ENCODE assay signal across 22 mouse cellular contexts in genomic region chr4:62430678-62431077, GRCm38 (mm10). TPM values are rescaled to one million over a fixed set of nuclear protein-coding genes. Genes with fewer than 3 reads are reported as not detected.
"Had no signal": no experiment of that assay in that cellular context is flagged by ENCODE, and none has a peak within 500 bp of the region (broad histone marks: within the 10 kb centered on the region; RNA-seq: fewer than 3 reads in every experiment).

No protein-coding gene starts in this region.

- H3K9ac ChIP-seq: lung, embryonic 15.5 days; midbrain, embryonic 13.5 days; midbrain, embryonic 15.5 days; neural tube, embryonic 12.5 days; stomach, embryonic 15.5 days had no signal

- H3K4me2 ChIP-seq: lung, embryonic 15.5 days; midbrain, embryonic 11.5 days; midbrain, embryonic 13.5 days; midbrain, embryonic 15.5 days; neural tube, embryonic 12.5 days; stomach, embryonic 15.5 days had no signal

- DNase-seq: lung, adult 2 months; lung, postnatal 14 days; lung, postnatal 36 days; right cerebral cortex, postnatal 14 days; thymus, adult 2 months; thymus, postnatal 25 days; thymus, postnatal 4 days had no signal

- H3K4me1 ChIP-seq: midbrain, embryonic 13.5 days; midbrain, embryonic 15.5 days; neural tube, embryonic 12.5 days; stomach, embryonic 15.5 days had no signal

- ATAC-seq: lung, postnatal 0 days; midbrain, embryonic 13.5 days; midbrain, embryonic 15.5 days had no signal

- H3K27me3 ChIP-seq: lung, embryonic 15.5 days; midbrain, embryonic 13.5 days; midbrain, embryonic 15.5 days; neural tube, embryonic 12.5 days; stomach, embryonic 15.5 days had no signal

- H3K4me3 ChIP-seq: lung, embryonic 15.5 days; megakaryocyte, embryonic 14.5 days; midbrain, embryonic 13.5 days; midbrain, embryonic 15.5 days; neural tube, embryonic 12.5 days; stomach, embryonic 15.5 days had no signal

- H3K27ac ChIP-seq: lung, embryonic 15.5 days; macrophage; midbrain, embryonic 13.5 days; midbrain, embryonic 15.5 days; neural tube, embryonic 12.5 days; stomach, embryonic 15.5 days; stomach, postnatal 0 days had no signal

- H3K36me3 ChIP-seq: lung, embryonic 15.5 days; midbrain, embryonic 15.5 days; stomach, embryonic 15.5 days had no signal

- H3K9me3 ChIP-seq: lung, embryonic 15.5 days; megakaryocyte, embryonic 14.5 days; midbrain, embryonic 13.5 days; midbrain, embryonic 15.5 days; neural tube, embryonic 12.5 days; stomach, embryonic 15.5 days had no signal

RNA-seq across cellular contexts. Expression of gene Rnf183, which starts 4.4 kb away (rescaled TPM):
- total RNA-seq: megakaryocyte progenitor cell, adult 5-6 weeks; midbrain, postnatal 0 days; monocyte, adult 5-6 weeks; neutrophil, adult 5-6 weeks had no signal
- polyA plus RNA-seq: lung, postnatal 0 days; macrophage; midbrain, embryonic 11.5 days; neural tube, embryonic 12.5 days; spleen, adult 2 months; stomach, embryonic 15.5 days had no signal

RNA-seq across cellular contexts. Expression of gene Wdr31, which starts 40.0 kb away (rescaled TPM):
- total RNA-seq: monocyte, adult 5-6 weeks had no signal

RNA-seq across cellular contexts. Expression of gene Bspry, which starts 49.2 kb away (rescaled TPM):
- total RNA-seq: megakaryocyte progenitor cell, adult 5-6 weeks had no signal
